Mouse (Mus musculus) MEL (cell line): Measurements from ENCODE around the gene Ywhag.

Experiments
- CTCF ChIP-seq, 3 experiments: IDR thresholded peaks in 2 of 3; conservative IDR thresholded peaks in 1 of 3; 2 replicates each; pipeline ENCODE4 v1.5.1; 2011 to 2012; ENCODE audit warnings: low read length in 3 of 3, low read depth in 2 of 3, mild to moderate bottlenecking in 2 of 3, improper control_type of control experiment in 1 of 3, inconsistent platforms in 1 of 3, mixed read lengths in 1 of 3, moderate library complexity in 1 of 3; ENCODE audit not compliant: control insufficient read depth in 1 of 3, insufficient read depth in 1 of 3, poor library complexity in 1 of 3, severe bottlenecking in 1 of 3
- GATA1 ChIP-seq: IDR thresholded peaks from 2 replicates; pipeline ENCODE4 v1.6.1; 2011; ENCODE audit warnings: low read depth, low read length, improper control_type of control experiment

DNA sequence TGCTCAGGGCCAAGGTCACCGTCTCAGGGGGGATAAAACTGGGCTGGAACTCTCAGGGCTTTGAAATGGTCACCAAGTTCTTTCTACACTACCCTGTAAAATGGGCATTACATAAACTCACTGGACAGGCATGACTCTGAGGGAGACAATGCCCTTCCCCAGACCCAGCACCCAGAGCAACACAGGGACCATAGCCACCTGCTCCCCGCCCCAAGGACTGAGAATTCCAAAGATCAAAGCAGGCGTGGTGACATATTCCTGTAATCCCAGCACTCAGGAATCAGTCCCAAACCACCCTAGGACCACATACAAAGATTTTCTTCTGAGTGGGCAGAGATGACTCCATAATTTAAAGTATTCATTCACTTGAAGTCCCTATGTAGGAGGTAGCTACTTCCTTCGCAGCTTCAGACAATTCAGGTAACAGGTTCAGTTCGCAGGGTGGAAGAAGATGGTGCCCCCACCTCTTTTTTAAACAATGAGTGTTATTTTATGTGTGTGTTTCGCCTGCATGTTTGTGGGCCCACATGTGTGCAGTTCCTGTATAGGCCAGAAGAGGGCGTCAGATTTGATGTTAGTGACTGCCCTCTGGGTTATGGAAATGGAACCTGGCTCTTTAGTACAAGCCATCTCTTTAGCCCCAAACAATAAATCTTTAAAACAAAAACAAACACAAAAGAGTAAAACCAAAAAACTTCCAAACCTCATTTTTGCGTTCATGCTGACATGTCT, 16.9 kb downstream of the Ywhag start:
- TF ChIP-seq GATA1 (no peak), CTCF (IDR thresholded peaks at IDR 0.05 in 2 of 3, conservative IDR thresholded peaks at IDR 0.05 in 1 of 3; ENCODE audit: control insufficient read depth in 1 of 3, insufficient read depth in 1 of 3, low read depth in 2 of 3, low read length in 3 of 3, poor library complexity in 1 of 3, severe bottlenecking in 1 of 3) (peak; percentile 46 to 62 (median 58))
